Mouse (Mus musculus) left cerebral cortex, postnatal 36 days (tissue): ENCODE data around the gene Fignl1. TPM values are rescaled to one million over a fixed set of nuclear protein-coding genes. Genes with fewer than 3 reads are reported as not detected.

ENCODE experiments used
- DNase-seq, 2 experiments: peaks; one replicate each; pipeline ENCODE4 v3.0.0; 2021 to 2022; ENCODE audit warnings: low spot score in 2 of 2, mixed read lengths in 1 of 2
- intact Hi-C: fragments of 180-260 bp; cut with DNase I; formaldehyde crosslinking; loops from one replicate; pipeline ENCODE4 v1.15.1; 2025
- total RNA-seq, 2 experiments: library from RNA; stranded (reverse); gene quantifications; 2 replicates each; pipeline ENCODE4 v1.2.3; 2021

Fignl1 gene
- total RNA-seq, 2 experiments from 2014 or later, result 0.49 to 0.63 TPM

- intact Hi-C loops, result no loop called here
- no peak for DNase-seq
These were observed 32.5 kb downstream of the Fignl1 start for GRCm38 (mm10) chr11:11776071-11776821.

GRCm38 (mm10) chr11:11774893-11775292 lies 33.9 kb downstream of the Fignl1 start:
- DNase-seq, result no peak
- intact Hi-C loops, result no loop called here

- intact Hi-C loops, result no loop called here
- no peak for DNase-seq
These were observed 34.4 kb downstream of the Fignl1 start for GRCm38 (mm10) chr11:11774384-11774783.

- intact Hi-C loops, result no loop called here
- no peak for DNase-seq
These were observed 36.6 kb downstream of the Fignl1 start for GRCm38 (mm10) chr11:11772196-11772595.

- no peak for DNase-seq
- intact Hi-C loops, result no loop called here
These were observed 38.1 kb downstream of the Fignl1 start for GRCm38 (mm10) chr11:11770691-11771090.

- DNase-seq, result no peak
- intact Hi-C loops, result no loop called here
These were observed 39.5 kb downstream of the Fignl1 start for GRCm38 (mm10) chr11:11769281-11769680.

GRCm38 (mm10) chr11:11768057-11768456 lies 40.7 kb downstream of the Fignl1 start:
- intact Hi-C loops, result no loop called here
- no peak for DNase-seq

GRCm38 (mm10) chr11:11766736-11767135 lies 42.0 kb downstream of the Fignl1 start:
- no peak for DNase-seq
- intact Hi-C loops, result no loop called here

GRCm38 (mm10) chr11:11766105-11766504 lies 42.7 kb downstream of the Fignl1 start:
- no peak for DNase-seq
- intact Hi-C loops, result no loop called here

- no peak for DNase-seq
- intact Hi-C loops, result no loop called here
These were observed 43.3 kb downstream of the Fignl1 start for GRCm38 (mm10) chr11:11765414-11765813.

- DNase-seq, result no peak
- intact Hi-C loops, result no loop called here
These were observed 45.5 kb downstream of the Fignl1 start for GRCm38 (mm10) chr11:11763211-11763666.

- no peak for DNase-seq
- intact Hi-C loops, result no loop called here
These were observed 49.9 kb downstream of the Fignl1 start for GRCm38 (mm10) chr11:11758883-11759282.

- no peak for DNase-seq
- intact Hi-C loops, result no loop called here
These were observed 50.6 kb downstream of the Fignl1 start for GRCm38 (mm10) chr11:11758121-11758520.

GRCm38 (mm10) chr11:11752859-11753258 lies 55.9 kb downstream of the Fignl1 start:
- intact Hi-C loops, result no loop called here
- no peak for DNase-seq

- DNase-seq, result no peak
- intact Hi-C loops, result no loop called here
These were observed 57.7 kb downstream of the Fignl1 start for GRCm38 (mm10) chr11:11751091-11751490.

- DNase-seq, result no peak
- intact Hi-C loops, result no loop called here
These were observed 64.5 kb downstream of the Fignl1 start for GRCm38 (mm10) chr11:11744222-11744621.

- intact Hi-C loops, result no loop called here
These were observed 66.1 kb downstream of the Fignl1 start for GRCm38 (mm10) chr11:11742626-11743025.

GRCm38 (mm10) chr11:11741574-11741973 lies 67.2 kb downstream of the Fignl1 start:
- intact Hi-C loops, result no loop called here
- no peak for DNase-seq

More at GRCm38 (mm10) chr11:11742626-11743025, 66.1 kb downstream of the Fignl1 start:
- no peak for DNase-seq

- no peak for DNase-seq
- intact Hi-C loops, result no loop called here
These were observed 68.2 kb downstream of the Fignl1 start for GRCm38 (mm10) chr11:11740603-11741002.

GRCm38 (mm10) chr11:11739054-11739453 lies 69.7 kb downstream of the Fignl1 start:
- intact Hi-C loops, result no loop called here
- no peak for DNase-seq

GRCm38 (mm10) chr11:11737562-11737961 lies 71.2 kb downstream of the Fignl1 start:
- intact Hi-C loops, result no loop called here
- no peak for DNase-seq
